Mouse (Mus musculus): ENCODE results near the gene Osbpl2. TPM values are rescaled to one million over a fixed set of nuclear protein-coding genes. Genes with fewer than 3 reads are reported as not detected.
"Not testable (repeated sequence)": the region's sequence is repeated elsewhere in the genome, so short reads cannot be mapped to it uniquely, and the experiment has no call there.

The Osbpl2 gene
- total RNA-seq, 2 experiments from 2014 or later = 46.0 to 46.8 TPM

DNA sequence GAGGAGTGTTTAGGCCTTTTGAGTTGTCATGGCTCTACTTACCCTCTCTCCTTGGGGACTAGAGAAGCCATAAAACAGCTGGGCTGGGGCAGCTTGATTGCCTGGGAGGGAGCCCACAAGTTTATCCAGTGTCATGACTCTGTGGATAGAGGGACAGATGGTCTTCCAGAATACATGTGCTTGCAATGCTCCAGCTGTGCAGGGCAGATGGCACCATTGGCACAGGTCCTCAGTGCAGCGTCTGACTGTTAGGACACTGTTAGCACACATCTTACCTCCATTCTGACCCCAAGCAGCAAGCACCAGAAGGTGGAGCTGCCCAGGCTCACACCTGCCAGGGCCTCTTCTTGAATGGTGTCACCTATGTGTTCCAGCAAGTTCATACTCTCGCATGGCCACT is 46.7 kb downstream of the Osbpl2 start:
- DNase-seq = no peak

- no peak for DNase-seq
These were observed 47.8 kb downstream of the Osbpl2 start for GRCm38 (mm10) chr2:180166869-180167268.

- no peak for DNase-seq
These were observed 51.2 kb downstream of the Osbpl2 start for GRCm38 (mm10) chr2:180170151-180170805.

GRCm38 (mm10) chr2:180170806-180171521 is 51.9 kb downstream of the Osbpl2 start, which contains the start of gene Adrm1:
Gene Adrm1 (plus strand): TSS chr2:180171485.
- DNase-seq = peak; percentile 97 to 98

DNA sequence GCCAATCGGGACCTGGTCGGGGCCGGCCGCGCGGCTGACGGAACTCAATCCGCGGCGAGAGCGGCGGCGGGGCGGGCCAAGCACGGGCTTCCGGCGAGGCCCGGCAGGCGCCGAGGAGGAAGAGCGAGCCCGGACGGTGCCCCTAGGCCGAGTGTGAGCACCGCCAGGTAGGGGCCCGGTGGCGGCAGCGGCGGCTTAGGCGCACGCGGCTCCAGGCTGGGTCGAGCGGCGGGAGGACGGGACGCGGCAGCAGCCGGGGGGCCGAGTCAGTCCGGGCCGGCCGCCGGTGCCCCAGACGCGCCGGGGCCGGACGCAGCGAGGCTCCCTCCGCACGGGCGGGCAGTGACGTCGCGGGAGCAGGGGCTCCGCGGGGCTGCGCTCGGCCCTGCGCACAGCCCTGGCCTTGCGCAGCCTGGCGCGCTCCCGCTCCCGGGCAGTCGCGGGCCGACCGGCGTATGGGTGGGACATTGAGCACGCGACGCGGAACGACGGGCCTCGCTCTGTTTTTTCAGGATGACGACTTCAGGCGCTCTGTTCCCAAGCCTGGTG is 52.5 kb downstream of the Osbpl2 start:
- DNase-seq = no peak

DNA sequence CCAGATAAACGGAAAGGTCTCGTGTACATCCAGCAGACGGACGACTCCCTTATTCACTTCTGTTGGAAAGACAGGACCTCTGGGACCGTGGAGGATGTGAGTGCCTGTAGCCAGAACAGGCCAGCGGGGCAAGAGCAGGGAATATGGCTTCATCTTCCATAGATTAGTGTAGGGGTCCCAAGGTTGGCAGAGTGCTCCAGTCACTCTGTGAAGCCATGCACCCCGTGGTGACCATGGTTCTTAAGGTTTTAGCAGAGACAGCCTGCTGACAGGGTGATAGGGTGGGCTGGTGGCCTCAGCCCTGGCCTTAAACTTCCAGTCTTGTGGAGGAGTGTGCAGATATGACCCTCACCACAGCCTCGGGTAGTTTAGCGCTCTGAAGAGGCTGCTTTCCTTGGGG is 53.0 kb downstream of the Osbpl2 start:
- no peak for DNase-seq

- DNase-seq = no peak
These were observed 54.1 kb downstream of the Osbpl2 start for GRCm38 (mm10) chr2:180173163-180173562.

DNA sequence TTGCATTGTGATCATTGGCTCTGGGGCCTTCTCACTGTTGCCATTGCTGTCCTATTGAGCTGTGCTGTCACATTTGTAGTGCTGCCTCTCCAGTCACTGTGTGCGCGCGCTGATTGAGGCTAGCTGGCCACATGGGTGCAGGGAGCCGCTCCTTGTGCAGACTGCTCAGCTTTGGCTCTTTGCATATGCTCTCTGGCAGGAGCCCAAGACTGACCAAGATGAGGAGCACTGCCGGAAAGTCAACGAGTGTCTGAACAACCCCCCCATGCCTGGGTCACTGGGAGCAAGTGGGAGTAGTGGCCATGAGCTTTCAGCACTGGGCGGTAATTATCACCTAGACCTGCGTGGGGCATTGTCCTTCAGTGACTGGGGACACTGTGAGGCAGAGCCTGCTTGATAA is 54.6 kb downstream of the Osbpl2 start:
- not testable (repeated sequence) for DNase-seq

GRCm38 (mm10) chr2:180174121-180174520 is 55.0 kb downstream of the Osbpl2 start:
- no peak for DNase-seq

GRCm38 (mm10) chr2:180175725-180176124 is 56.6 kb downstream of the Osbpl2 start:
- no peak for DNase-seq

GRCm38 (mm10) chr2:180181542-180181941 is 62.4 kb downstream of the Osbpl2 start:
- DNase-seq = no peak

DNA sequence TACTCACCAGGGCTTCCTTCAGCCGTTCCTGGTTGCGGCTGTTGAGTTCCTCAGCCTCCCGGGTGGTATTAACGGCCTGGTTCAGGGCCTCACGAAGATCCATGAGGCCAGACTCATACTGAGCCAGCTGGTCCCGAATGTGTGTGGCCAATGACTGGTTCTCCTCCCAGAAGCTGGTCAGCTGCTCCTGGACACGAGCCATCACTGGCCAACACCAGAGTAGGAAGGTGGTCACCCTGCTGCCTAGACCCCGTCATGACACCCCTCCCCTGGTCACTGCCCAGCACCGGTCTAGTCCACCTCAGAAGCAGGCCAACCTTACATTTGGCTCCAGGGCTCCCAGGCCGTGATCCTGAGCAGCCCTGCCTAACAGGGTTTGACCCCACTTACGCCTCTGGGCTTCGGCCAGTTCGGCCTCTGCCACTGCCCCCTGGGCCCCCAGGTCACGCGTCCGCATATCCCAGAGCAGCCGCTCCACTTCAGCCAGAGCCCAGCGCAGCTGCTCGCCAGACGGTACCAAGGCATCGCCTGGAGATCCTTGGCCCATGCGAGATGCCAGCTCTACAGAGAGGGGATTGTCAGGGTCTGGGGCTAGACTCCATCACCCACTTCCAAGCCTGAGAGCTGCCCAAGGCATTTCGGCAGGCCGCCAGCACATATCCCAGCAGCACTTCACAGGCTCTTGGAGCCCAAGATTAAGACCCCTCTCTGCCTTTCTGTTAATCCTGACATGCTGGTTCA is 65.1 kb downstream of the Osbpl2 start:
- DNase-seq = no peak

GRCm38 (mm10) chr2:180184752-180185109 is 65.6 kb downstream of the Osbpl2 start:
- DNase-seq = no peak

DNA sequence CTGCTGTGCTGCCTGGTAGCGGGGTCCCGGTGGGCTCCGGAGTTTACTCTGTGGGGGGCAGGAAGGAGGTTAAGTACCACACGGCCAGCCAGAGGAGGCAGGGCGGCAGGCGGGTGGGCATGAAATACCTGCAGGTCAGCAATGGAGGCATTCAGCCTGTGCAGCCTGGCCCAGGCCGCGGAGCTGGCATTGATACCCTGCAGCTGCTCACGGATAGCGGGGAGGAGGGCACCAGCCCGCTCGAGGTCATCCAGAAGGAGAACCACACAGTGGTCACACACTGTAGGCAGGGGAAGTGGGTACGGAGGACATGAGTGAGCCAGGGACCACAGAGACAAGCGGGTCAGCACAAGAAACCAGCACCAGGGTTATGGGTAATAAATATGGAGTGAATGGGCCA is 66.6 kb downstream of the Osbpl2 start:
- DNase-seq = no peak

DNA sequence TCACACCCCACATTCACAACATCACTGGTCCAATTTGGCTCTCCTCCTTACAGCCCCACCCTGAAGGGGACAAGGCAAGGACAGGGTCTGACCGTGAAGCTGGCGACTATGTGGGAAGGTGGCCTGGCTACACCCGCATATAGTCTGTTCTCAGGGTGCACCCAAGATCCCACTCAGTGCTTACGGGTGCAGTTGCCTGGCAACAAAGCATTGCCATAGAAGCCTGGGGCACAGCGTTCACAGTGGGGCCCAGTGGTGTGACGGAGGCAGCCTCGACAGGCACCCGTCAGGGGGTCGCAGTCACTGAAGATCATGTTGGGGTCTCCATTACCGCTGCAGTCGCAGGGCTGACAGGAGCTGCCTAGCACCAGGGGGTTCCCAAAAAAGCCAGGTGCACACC is 68.3 kb downstream of the Osbpl2 start:
- DNase-seq = no peak

DNA sequence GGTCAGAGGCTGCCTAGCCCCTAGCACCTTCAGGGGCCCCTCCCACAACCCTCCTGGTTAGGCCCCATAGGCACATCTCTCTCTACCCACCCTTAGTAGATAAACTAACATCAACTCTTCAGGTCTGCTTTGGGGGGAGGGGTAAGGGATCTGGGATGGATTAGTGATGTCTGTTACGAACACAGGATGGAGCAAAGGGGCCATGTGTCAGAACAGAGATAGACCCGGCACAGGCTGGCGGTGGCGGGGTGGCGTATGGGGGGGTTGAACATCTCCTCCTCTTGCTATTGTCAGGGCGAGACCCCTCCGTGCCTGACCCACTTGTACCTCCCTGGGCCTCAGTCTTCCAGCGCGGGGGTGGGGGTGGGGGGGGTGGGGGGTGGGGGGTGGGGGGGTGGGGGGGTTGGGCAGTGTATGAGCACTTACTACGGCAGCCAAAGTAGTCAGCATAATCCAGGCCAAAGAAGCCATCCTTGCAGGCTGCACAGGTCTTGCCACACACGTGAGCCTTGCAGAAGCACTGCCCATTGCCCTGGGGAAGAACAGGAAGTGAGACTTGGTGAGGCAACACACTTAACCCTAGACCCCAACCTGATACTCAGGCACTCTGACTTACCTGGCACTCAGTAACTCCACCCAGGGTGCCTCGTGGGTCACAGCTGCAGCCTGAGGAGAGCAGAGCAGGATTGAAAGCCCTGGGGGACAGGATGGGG is 77.7 kb downstream of the Osbpl2 start:
- DNase-seq = no peak

- DNase-seq = no peak
These were observed 78.4 kb downstream of the Osbpl2 start for GRCm38 (mm10) chr2:180197323-180198037.

DNA sequence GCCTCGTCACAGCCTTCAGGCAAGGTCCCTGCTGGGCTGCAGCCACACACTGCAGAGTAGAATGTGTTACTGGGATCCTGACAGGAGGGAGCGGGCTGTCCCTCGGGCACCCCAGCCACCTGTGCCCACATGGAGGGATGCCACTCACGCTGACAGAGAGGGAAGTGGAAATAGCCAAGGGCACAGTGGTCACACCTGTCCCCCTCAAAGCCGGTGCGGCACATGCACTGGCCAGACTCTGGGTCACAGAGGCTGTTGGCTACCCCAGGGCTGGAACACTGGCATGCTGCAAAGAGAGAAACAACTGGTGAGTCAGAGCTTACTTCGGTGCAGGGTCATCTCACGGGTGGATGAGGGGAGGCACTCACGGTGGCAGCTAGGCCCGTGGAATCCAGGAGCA is 79.7 kb downstream of the Osbpl2 start:
- no peak for DNase-seq

DNA sequence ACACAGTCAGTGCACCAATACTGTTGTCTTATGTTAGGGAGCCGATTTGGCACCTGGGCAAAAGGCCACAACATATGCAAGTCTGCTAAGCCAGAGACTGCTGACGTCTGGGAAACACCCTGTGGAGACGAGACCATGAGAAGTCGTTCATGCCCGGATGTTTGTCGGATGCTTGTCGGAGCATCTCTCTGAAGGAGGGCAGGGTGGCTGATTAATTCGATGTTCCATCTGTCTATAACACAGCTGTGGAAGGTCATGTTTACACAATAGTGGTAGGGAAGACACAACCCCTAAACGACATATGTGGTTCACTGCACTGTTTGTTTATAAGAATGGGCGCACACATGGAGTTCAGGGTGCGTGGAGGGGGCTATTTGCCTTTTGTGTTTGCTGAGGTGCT is 81.6 kb downstream of the Osbpl2 start:
- DNase-seq = no peak

GRCm38 (mm10) chr2:180201303-180201702 is 82.2 kb downstream of the Osbpl2 start:
- DNase-seq = no peak

DNA sequence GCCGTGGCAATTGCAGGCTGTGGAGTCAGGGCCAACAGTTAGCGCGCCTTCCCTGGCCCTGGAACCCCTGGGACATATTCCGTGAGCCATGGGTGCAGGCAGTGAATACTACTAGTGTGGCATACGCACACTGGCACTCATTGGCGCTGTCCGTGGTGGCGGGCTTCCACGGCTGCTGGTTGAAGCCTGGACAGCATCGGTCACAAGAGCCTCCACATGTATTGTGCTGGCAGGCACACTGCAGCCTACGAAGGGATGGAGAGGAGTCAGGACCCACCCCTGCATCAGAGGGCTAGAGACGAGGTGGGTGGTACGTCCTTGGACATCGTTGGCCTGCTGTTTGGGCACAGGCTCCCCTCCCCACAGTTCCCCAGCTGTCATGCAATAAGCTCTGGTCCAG is 83.2 kb downstream of the Osbpl2 start:
- no peak for DNase-seq

DNA sequence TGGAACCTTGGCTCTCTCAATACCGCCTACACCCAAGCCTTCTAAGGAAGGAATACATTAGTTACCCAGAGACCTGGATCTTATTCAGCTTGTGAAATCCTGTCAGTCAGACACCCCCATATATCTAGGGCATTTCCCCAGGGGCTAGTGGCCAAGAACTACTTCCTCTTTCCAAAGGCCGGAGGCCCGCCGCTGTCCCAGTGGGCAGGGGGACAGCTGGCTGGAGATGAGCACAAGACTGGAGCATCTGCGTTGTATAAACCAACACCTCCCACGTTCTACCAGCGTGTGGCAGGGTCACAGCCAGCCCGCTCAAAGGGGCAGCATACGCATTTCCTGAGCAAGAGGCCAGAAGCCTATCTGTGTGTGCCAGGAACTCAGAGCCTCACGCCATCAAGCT is 83.7 kb downstream of the Osbpl2 start:
- DNase-seq = no peak
